Mouse (Mus musculus) lung, postnatal 10 days (tissue): Measurements from ENCODE around the gene Gm42417.
"Not testable (repeated sequence)": the region's sequence is repeated elsewhere in the genome, so short reads cannot be mapped to it uniquely, and the experiment has no call there.

Source experiments
- DNase-seq: peaks from one replicate; pipeline ENCODE4 v3.0.0; 2021

The Gm42417 gene

DNA sequence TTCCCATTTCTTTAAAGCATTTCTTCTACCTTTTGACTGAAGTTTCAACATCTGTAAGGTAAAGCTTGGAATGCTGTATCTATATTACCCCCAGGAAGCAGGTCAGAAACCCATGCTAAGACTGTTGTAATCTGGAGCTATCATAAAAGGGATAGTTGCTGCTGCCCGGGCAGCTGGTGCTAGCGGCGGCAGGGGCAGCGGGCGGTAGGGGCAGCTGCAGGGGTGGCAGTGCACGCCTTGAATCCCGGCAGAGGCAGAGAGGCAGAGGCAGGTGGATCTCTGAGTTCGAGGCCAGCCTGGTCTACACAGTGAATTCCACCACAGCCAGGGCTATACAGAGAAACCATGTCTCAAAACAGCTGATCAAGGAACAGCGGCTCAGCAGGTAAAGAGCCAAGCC lies 3.7 kb upstream of the Gm42417 start:
- no peak for DNase-seq

DNA sequence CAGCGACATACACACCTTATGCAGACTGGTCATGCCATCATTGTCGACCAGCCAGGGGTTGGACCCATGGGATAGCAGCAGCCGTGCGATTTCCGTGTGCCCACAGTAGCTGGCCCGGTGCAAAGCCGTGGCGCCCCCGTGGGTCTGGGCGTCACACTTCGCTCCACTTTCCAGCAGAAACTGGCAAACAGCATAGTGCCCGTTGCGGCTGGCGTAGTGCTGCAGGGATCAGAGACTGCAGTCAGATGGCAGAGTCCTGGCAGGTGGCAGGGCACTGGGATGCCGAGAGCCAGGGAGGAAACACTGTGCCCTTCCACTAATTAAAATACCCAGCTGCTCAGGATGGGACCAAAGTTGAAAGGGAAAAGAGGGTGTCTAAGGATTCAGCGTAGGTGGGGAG lies 2.6 kb upstream of the Gm42417 start:
- DNase-seq: no peak

- no peak for DNase-seq
Observed at GRCm38 (mm10) chr1:36540807-36541206, 1.6 kb upstream of the Gm42417 start.

GRCm38 (mm10) chr1:36540132-36540531 lies 903 bp upstream of the Gm42417 start:
- DNase-seq: no peak

GRCm38 (mm10) chr1:36538727-36539126 lies 502 bp downstream of the Gm42417 start:
- no peak for DNase-seq

DNA sequence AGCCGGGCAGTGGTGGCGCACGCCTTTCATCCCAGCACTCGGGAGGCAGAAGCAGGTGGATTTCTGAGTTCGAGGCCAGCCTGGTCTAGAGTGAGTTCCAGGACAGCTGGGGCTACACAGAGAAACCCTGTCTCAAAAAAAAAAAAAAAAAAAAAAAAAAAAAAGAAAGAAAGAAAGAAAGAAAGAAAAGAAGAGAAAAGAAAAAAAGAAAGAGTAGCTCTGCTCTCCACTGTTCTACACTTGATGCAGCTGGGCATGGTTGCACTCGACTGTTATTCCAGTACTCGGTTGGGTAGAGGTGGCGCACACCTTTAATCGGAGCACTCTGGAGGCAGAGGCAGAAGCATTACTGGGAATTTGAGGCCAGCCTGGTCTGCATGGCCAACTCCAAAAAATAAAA lies 2.4 kb downstream of the Gm42417 start, which contains the start of gene Ankrd23:
Gene Ankrd23, minus strand, starts transcription at position 101 of the 400 bp plus-strand sequence.
- DNase-seq: not testable (repeated sequence)

DNA sequence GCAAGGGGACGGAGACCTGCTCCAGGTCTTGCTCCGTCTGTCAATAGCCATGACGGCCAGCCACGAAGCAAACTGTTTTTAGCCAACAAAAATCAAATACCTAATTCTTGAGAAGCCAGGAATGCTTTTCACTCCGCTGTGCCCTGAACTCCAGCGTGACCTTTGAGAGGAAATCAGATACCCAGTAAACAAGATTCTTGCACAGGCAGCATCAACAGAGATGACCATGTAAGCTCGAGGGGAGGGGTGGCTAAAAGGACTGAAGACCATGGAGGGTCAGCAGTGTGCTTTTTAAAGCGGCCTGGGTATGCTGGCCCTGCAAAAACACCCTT lies 2.9 kb downstream of the Gm42417 start:
- no peak for DNase-seq

GRCm38 (mm10) chr1:36535477-36536396 lies 3.5 kb downstream of the Gm42417 start:
- peak; percentile 76 for DNase-seq

DNA sequence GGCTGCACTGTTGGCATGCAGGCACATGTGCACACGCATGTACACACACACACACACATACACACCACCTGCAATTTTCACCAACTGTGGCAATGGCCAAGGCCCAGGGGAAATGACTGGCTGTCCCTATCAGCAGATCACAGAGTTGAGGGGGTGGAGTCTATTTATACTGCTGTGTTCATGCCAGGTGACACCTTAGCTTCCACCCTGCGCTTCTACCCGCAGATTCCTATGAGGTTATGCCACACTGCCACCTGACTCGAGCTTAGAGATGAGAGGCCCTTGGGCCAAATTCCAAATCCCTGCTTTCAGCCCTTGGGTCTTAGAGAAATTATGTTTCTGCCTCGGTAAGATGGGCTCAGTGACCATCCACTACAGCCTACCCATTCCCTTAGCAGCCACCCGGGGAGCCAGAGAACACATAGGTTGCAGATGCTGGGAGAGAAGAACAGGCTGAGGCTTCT lies 4.6 kb downstream of the Gm42417 start:
- DNase-seq: peak; percentile 54

DNA sequence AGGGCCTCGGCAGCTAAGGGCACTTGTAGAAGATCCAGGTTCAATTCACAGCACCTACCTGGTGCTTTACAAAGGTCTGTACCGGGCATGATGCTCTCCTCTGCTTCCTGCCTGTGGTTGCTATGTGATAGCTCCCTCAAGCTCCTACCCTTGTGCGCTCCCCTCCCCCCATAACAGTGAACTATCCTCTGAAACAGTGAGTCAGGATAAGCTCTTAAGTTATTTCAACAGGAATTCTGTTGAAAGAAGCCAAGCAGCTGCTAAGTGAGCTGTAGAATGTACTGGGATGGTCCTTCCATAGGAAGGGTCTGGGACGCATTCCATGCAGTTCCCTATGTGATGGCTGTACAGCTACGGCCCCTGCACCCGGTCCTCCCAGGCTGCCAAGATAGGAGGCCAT lies 5.7 kb downstream of the Gm42417 start:
- DNase-seq: peak; percentile 22

GRCm38 (mm10) chr1:36531461-36531860 lies 7.8 kb downstream of the Gm42417 start:
- DNase-seq: no peak

DNA sequence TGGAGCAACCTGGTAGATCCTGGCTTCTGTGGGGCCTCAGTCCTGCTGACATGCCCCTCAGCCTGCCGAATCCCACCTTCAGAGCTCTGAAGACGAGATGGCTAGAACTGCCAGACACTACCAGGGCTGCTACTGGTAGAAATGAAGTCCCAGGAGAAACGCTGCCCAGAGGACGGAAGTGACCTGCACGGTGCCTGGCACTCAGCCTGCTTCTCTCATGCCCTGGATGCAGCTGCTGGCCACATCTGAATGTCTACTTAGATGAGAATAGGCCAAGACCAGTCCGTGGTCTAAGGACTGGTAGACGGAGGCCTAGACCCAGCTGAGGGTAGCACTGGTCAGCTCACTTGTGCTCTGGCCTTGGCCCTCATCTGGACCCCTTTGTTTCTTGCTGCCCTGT lies 8.3 kb downstream of the Gm42417 start:
- DNase-seq: no peak

- peak; percentile 15 for DNase-seq
Observed at GRCm38 (mm10) chr1:36530485-36530884, 8.7 kb downstream of the Gm42417 start.

- no peak for DNase-seq
Observed at GRCm38 (mm10) chr1:36529875-36530274, 9.4 kb downstream of the Gm42417 start.

DNA sequence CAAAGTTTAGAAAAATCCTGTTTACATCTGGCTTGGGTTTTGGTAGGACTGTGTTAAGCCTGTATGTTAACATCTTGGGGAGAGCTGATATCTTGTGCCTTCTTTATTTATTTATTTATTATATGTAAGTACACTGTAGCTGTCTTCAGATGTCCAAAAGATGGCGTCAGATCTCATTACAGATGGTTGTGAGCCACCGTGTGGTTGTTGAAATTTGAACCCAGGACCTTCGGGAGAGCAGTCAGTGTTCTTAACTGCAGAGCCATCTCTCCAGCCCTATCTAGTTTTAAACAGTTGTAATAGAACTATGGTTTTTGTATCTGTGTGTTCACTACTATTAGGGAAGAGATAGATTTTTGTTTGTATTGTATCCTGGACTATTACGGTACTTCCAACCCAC lies 10.0 kb downstream of the Gm42417 start:
- no peak for DNase-seq

GRCm38 (mm10) chr1:36528351-36528750 lies 10.9 kb downstream of the Gm42417 start:
- DNase-seq: peak; percentile 36

GRCm38 (mm10) chr1:36526903-36527302 lies 12.3 kb downstream of the Gm42417 start:
- DNase-seq: no peak

- no peak for DNase-seq
Observed at GRCm38 (mm10) chr1:36525774-36526173, 13.5 kb downstream of the Gm42417 start.

GRCm38 (mm10) chr1:36524058-36524457 lies 15.2 kb downstream of the Gm42417 start:
- no peak for DNase-seq

GRCm38 (mm10) chr1:36523332-36524013 lies 15.8 kb downstream of the Gm42417 start:
- no peak for DNase-seq

DNA sequence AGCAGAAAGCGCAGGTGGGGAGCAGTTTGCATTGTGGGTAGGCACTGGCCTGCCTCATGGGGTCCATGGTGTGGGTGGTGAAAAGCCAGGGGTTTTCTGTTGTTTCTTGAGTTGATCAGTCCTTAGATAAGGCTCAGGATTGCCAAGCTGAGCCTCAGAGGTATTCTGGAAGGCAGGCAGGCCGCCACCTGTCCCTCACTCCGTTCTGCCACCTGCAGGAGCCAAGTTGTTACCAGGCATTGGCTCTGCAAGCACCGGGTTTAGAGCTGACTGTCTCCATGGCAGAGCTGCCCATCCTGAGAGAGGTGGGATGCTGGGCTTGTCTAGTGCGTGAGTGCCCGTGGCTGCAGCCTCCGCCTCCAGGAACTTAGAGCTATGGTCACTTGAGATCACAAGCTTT lies 17.0 kb downstream of the Gm42417 start:
- DNase-seq: no peak

- no peak for DNase-seq
Observed at GRCm38 (mm10) chr1:36519626-36520025, 19.6 kb downstream of the Gm42417 start.

DNA sequence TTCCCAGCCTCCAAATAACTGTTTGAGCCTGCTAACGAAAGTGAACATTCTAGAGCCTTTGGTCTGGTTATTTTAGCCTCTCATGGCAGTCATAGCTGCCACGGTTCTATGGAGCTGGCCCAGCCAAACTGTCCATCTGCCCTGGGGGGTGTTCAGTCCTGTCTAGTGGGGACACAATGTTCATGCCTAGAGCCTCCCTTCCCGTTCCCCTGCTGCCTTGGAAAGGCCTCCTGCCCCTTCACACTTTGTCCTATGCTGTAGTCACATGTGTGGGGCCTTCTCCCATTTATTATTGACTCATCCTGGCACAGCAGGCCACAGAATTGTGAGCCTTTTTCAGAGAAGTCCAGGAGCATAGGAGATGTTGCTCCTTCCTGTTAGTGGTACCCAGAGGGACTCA lies 21.0 kb downstream of the Gm42417 start:
- DNase-seq: no peak

DNA sequence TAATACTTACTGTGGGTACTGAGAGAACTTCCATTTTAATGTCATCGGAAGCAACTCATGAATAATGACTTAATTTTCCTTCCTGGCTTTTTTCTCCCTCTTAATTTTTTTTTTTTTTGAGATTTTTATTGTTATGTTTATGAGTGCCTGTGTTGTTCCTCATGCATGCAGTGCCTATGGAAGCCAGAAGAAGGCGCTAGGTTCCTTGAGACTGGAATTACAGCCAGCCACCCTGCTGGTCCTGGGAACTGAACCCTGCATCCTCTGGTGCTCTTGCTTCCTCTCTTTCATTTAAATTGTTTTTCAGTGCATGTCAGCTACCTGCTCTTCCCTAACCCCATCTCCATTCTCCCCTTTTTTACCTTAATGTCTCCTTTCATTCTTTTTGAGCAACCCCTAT lies 25.5 kb downstream of the Gm42417 start:
- peak; percentile 66 for DNase-seq
